Mouse (Mus musculus) thymus, postnatal 0 days (tissue): Measurements from ENCODE around the gene Gm11232. TPM values are rescaled to one million over a fixed set of nuclear protein-coding genes. Genes with fewer than 3 reads are reported as not detected.

ENCODE experiments used
- DNase-seq: peaks from one replicate; pipeline ENCODE4 v3.0.0-alpha.2; 2015; ENCODE audit warnings: low spot score
- polyA plus RNA-seq: library from polyadenylated mRNA; unstranded; fragments of >200 nt; fragmentation: Nextera tagmentation; extraction: Ambion mirVana; gene quantifications from 2 replicates; pipeline ENCODE4 v1.2.1, GENCODE M21; 2015

Gm11232 gene
- 0.18 and 0.24 TPM in 2 replicates for polyA plus RNA-seq

- DNase-seq, result no peak
Measured at GRCm38 (mm10) chr4:71757865-71758264, at the start of gene Gm11232. TSS of gene Gm11232 (minus strand) at chr4:71757965.

- DNase-seq, result no peak
Measured at GRCm38 (mm10) chr4:71805977-71806534, 48.3 kb upstream of the Gm11232 start.

DNA sequence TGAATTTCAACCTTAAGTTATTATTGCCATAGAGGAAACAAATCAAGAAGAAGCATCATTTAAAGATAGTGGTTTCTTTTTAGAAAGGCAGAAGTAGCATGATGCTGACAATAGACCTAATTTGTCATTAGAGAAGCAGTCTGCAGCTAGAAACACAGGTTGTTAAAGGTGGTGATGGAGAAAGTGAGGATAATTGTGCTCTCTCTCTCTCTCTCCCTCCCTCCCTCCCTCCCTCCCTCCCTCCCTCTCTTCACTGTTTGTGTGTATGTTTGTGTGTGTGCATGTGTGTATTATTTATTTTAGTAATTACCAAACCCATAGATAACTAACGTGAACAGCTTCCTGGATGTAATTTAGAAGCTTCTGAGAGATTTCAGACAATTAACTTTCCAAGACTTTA, 7.8 kb upstream of the Gm11232 start:
- no peak for DNase-seq

GRCm38 (mm10) chr4:71765071-71765470, 7.3 kb upstream of the Gm11232 start:
- no peak for DNase-seq

DNA sequence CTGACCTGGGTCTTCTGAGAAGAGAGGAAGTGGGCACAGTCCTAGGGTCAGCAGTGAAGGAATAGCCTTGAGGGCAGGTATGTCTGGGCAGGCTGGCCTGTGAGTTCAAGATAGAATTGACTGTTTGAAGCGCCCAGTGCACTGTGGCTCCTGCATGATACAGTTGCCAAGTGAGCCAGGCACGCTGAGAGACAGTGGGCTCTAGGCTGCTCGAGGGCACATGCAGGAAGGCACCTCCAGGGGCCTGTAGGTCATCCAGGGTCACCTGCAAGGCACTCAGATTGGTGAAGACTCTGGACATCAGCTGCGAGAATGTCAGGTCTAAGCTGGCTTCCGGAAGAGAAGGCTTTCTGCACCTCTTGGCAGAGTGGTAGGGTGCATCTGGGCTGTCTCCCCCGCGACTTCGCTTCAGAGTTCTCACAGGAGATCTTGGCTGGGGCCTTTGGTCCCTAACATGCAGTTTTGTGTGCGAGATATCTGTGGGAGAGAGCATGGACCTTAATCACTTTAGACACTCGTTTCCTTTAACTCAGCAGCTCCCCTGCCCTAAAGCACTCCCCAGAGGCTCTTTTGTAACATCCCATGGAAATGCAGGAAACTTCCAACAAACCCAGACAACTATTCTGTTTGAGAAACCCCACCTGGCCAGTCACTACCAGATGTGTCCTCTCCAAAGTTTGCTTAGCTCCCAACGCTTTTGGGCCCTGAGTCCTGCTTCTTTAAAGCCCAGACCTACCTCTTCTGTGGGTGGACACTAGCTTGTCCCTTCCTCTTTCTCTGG, 1.1 kb downstream of the Gm11232 start:
- no peak for DNase-seq

DNA sequence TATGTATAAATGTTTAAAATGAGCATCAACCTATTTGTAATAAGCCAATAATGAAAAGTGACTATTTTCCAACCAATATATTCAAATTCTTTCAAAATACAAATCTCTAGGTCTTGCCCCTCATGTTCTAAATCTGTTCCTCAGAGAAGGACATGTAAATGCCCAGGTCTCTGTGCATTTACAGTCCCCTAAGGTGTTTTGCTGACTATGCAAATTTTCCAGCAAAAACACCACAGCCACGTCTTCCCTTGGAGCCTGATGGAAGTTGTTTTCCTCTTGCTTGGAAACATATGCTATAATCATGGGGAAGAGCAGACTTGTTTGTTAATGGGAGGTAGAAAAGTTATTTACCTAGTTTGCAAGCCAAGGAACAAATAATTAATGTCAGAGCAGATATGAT, 12.0 kb downstream of the Gm11232 start:
- DNase-seq, result no peak

GRCm38 (mm10) chr4:71736529-71736928, 21.2 kb downstream of the Gm11232 start:
- DNase-seq, result no peak

- DNase-seq, result no peak
Measured at GRCm38 (mm10) chr4:71735261-71735660, 22.5 kb downstream of the Gm11232 start.

DNA sequence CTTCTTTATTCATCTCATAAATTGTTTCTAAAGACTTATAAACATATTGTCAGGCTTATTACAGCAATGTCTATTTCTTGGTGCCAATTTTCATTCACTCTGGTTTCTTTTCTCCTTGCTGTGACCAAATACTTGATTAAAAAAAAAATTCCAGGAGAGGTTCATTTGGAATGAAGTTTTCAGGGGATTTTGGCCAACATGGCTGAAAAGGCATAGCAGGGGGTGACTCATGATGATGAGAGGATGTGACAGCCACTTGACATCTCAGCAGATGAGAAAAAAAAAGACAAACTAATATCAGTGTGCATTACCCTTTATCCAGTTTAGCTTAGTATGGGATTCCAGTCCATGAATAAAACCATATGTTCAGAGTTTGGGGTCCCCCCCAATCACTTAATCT, 28.4 kb downstream of the Gm11232 start:
- DNase-seq, result no peak

DNA sequence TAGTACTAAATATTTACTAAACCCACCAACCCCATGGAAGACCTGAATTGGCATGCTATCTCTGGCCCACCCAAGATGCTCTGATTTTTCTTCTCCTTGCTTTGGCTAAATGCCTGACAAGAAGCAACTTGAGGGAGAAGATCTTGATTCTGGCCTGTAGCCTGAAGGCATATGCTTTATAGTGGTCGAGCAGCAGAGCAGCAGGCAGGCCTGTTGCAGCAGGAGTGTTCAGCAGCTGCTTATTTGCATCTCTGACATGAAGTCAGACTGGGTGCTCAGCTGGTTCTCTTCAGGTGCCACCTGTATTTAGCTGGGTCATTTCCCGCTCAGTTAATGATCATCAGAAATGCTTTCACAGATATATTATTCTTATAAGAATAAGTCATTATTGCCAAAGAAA, 30.2 kb downstream of the Gm11232 start:
- no peak for DNase-seq

- no peak for DNase-seq
Measured at GRCm38 (mm10) chr4:71727056-71727455, 30.7 kb downstream of the Gm11232 start.

DNA sequence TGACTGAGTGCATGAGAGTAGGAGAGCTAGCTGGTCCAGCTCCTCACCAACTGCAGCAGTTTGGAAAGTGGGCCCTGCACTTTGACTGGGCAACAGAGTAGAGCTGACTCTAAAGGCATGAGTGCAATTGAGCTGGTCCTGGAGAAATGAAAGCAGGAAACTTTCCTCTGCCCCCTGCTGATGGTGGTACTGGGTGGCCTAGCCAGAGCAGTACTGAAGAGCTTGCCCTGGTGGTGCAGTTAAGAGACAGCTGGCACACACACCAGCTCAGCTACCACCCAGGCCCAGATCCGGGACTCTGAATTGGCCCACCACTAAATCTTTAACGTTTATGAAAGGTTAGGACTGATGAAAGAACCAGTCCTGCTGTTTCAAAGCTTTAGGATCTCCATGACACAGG, 31.9 kb downstream of the Gm11232 start:
- DNase-seq, result no peak
